9 mouse cellular contexts compared by ENCODE assay signal in the genomic region with DNA sequence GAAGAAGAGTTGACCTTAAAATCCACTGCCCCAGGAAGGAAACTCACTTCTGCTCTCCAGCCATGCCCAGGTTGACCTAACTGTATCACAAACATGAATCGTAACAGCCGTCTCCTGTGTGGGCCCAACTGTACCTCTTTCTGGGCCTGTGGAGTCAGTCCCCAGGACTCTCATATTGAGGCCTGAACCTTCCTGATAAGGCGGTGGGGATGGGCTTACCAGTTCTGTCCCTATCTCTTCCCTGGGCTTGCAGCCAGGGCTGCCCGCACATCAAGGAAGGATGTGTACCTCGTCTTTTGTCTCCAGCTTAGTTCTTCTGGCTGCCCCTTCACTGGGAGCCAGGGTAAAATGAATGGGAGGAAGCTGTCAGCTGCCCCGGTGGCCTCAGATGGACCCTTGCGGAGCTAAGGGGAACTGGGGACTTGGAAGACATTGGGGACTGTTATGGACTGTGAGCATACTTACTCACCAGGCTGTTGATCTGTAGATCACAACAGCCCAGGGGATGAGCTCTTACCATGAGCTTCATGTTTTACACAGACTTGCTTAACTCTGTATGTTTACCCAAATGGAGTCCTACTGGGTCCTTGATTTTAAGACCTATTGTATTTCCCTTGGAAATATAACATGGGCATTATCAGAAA. TPM values are rescaled to one million over a fixed set of nuclear protein-coding genes. Genes with fewer than 3 reads are reported as not detected.
A peak's percentile ranks its signal among the peaks of the same experiment; 100 is the strongest.
DNase-seq lines count a peak whose midpoint lies in the region; ATAC-seq lines count a peak whose summit lies in the region.
"Had no signal": no experiment of that assay in that cellular context is flagged by ENCODE, and none has a peak within 500 bp of the region (broad histone marks: within the 10 kb centered on the region; RNA-seq: fewer than 3 reads in every experiment).

No protein-coding gene starts in this region.

- H3K4me3 ChIP-seq in heart, embryonic 12.5 days: no peak overlapping the region
- H3K4me3 ChIP-seq in brown adipose tissue, adult 24 weeks (ENCODE audit: insufficient read depth, low read depth, low read length): no peak overlapping the region
- H3K4me3 ChIP-seq in midbrain, embryonic 11.5 days (ENCODE audit: low read depth, low read length): no peak overlapping the region
- H3K4me3 ChIP-seq: megakaryocyte, embryonic 14.5 days had no signal

- ATAC-seq in heart, embryonic 12.5 days (ENCODE audit: insufficient number of reproducible peaks, low FRiP score): peak; percentile 89
- ATAC-seq in midbrain, embryonic 11.5 days (ENCODE audit: low FRiP score): no peak

- no peak overlapping the region for H3K9ac ChIP-seq in heart, embryonic 12.5 days
- H3K9ac ChIP-seq in midbrain, embryonic 11.5 days (ENCODE audit: low read length): no peak overlapping the region

- 47% methylated on average over 7 of the region's 7 CpGs for WGBS in heart, embryonic 12.5 days
- WGBS in midbrain, embryonic 11.5 days: 90% methylated on average over 7 of the region's 7 CpGs

- no peaks in the 10 kb centered on the region for H3K27me3 ChIP-seq in heart, embryonic 12.5 days (replicated peaks)
- no peaks in the 10 kb centered on the region for H3K27me3 ChIP-seq in midbrain, embryonic 11.5 days (ENCODE audit: control insufficient read depth, insufficient read depth, low read length)
- H3K27me3 ChIP-seq: megakaryocyte, embryonic 14.5 days had no signal

- intact Hi-C loops in heart, postnatal 14 days (cut with DNase I): no loop called here

- peaks cover 60% of the 10 kb centered on the region for H3K4me1 ChIP-seq in heart, embryonic 12.5 days (replicated peaks)
- peaks cover 15% of the 10 kb centered on the region for H3K4me1 ChIP-seq in brown adipose tissue, adult 24 weeks (ENCODE audit: control insufficient read depth, insufficient read depth, insufficient read length, low read length)
- no peaks in the 10 kb centered on the region for H3K4me1 ChIP-seq in midbrain, embryonic 11.5 days (ENCODE audit: control insufficient read depth, insufficient read depth, low read length)

- peaks cover 70% of the 10 kb centered on the region for H3K36me3 ChIP-seq in heart, embryonic 12.5 days
- H3K36me3 ChIP-seq in midbrain, embryonic 11.5 days (ENCODE audit: control insufficient read depth, insufficient read depth, low read length): no peaks in the 10 kb centered on the region

- no peak for DNase-seq in heart, postnatal 14 days
- DNase-seq in kidney, adult 9 months: peak; percentile 39
- DNase-seq in lung, postnatal 4 days: peak; percentile 59 to 86
- DNase-seq in layer of hippocampus, postnatal 25 days (ENCODE audit: extremely low spot score in 1 of 2, low spot score in 1 of 2): no peak
- no peak for DNase-seq in midbrain, embryonic 11.5 days (ENCODE audit: low spot score, missing footprints)
- no peak for DNase-seq in layer of hippocampus, adult 9-11 months

- H3K9me3 ChIP-seq in heart, embryonic 12.5 days (replicated peaks): 0 out of 2 replicates have a peak, but pooled peaks cover 7% of the 10 kb centered on the region
- H3K9me3 ChIP-seq in midbrain, embryonic 11.5 days (ENCODE audit: control insufficient read depth, low read length): no peaks in the 10 kb centered on the region

- peak overlapping the region; percentile 53 for H3K27ac ChIP-seq in heart, embryonic 12.5 days (ENCODE audit: poor library complexity, severe bottlenecking)
- H3K27ac ChIP-seq in brown adipose tissue, adult 24 weeks (replicated peaks; ENCODE audit: low read depth, low read length): peak overlapping the region; percentile 50
- H3K27ac ChIP-seq in midbrain, embryonic 11.5 days (ENCODE audit: low read depth, low read length): no peak overlapping the region

- H3K4me2 ChIP-seq in heart, embryonic 12.5 days: 0 out of 2 replicates have a peak overlapping the region, but pooled peaks have one; percentile 12
- no peak overlapping the region for H3K4me2 ChIP-seq in midbrain, embryonic 11.5 days

RNA-seq across cellular contexts. Expression of a gene that starts 22.1 kb away (rescaled TPM):
- 44.2 and 48.3 TPM in 2 replicates for polyA plus RNA-seq in heart, embryonic 12.5 days (2016; fragmentation: Nextera tagmentation; extraction: Ambion mirVana)
- total RNA-seq in heart, postnatal 14 days (2021): 10 to 100 TPM; 56.8 to 77.7 TPM
- 2.4 and 3.1 TPM in 2 replicates for polyA plus RNA-seq in brown adipose tissue, adult 24 weeks (2012; ENCODE audit: insufficient read depth, insufficient read length, missing spikeins)
- total RNA-seq in layer of hippocampus, postnatal 25 days (2021): 10 to 100 TPM; 15.7 to 18.3 TPM
- 6.1 and 6.6 TPM in 2 replicates for polyA plus RNA-seq in midbrain, embryonic 11.5 days (2014; fragmentation: Nextera tagmentation; extraction: Ambion mirVana)

RNA-seq across cellular contexts. Expression of a gene that starts 25.7 kb away (rescaled TPM):
- 3.4 and 4.0 TPM in 2 replicates for polyA plus RNA-seq in heart, embryonic 12.5 days (2016; fragmentation: Nextera tagmentation; extraction: Ambion mirVana)
- 1 to 10 TPM; 2.3 to 3.1 TPM for total RNA-seq in heart, postnatal 14 days (2021)
- polyA plus RNA-seq in brown adipose tissue, adult 24 weeks (2012; ENCODE audit: insufficient read depth, insufficient read length, missing spikeins): 2.3 and 18.9 TPM in 2 replicates
- total RNA-seq in layer of hippocampus, postnatal 25 days (2021): 1 to 10 TPM; 3.4 to 4.2 TPM
- polyA plus RNA-seq in midbrain, embryonic 11.5 days (2014; fragmentation: Nextera tagmentation; extraction: Ambion mirVana): 1.4 and 2.5 TPM in 2 replicates

Comparison
In these comparisons a context has a peak if more than half of its experiments do, and no peak if none do; other contexts are left out.
1. DNase-seq: peak in kidney, adult 9 months (single experiment) and lung, postnatal 4 days (2 of 2); none in heart, postnatal 14 days (0 of 2), layer of hippocampus, postnatal 25 days (0 of 2), midbrain, embryonic 11.5 days (single experiment) and layer of hippocampus, adult 9-11 months (single experiment).